Mouse (Mus musculus) E14TG2a.4 (cell line): ENCODE data around the gene Zfp831.

Source experiments
- CTCF ChIP-seq: conservative IDR thresholded peaks from 2 replicates; pipeline ENCODE4 v1.5.1; 2014; ENCODE audit warnings: low read length
- NANOG ChIP-seq: IDR thresholded peaks from 2 replicates; pipeline ENCODE4 v1.6.1; 2014; ENCODE audit warnings: borderline replicate concordance, low read length, mixed read lengths
- POU5F1 ChIP-seq: IDR thresholded peaks from 2 replicates; pipeline ENCODE4 v1.6.1; 2014; ENCODE audit warnings: low read length, borderline replicate concordance

GRCm38 (mm10) chr2:174675642-174676041, 32.3 kb downstream of the Zfp831 start:
- TF ChIP-seq CTCF (peak; percentile 96), POU5F1 (no peak), NANOG (no peak)
